Mouse (Mus musculus) thymus, adult 2 months (tissue): ENCODE results near the gene Stard5. TPM values are rescaled to one million over a fixed set of nuclear protein-coding genes. Genes with fewer than 3 reads are reported as not detected.

Experiments
- DNase-seq: peaks from one replicate; pipeline ENCODE4 v3.0.0; 2021
- H3K27ac ChIP-seq: fragments of 200-500 bp; 2 replicates; pipeline ENCODE4 v1.5.1; 2012; ENCODE audit warnings: low read length, control low read depth; ENCODE audit not compliant: control insufficient read depth, insufficient read depth
- H3K27me3 ChIP-seq: fragments of 200-500 bp; 2 replicates; pipeline ENCODE4 v1.6.1; 2012; ENCODE audit warnings: mild to moderate bottlenecking, low read length, moderate library complexity, mixed read lengths; ENCODE audit not compliant: control insufficient read depth, insufficient read depth
- H3K36me3 ChIP-seq: fragments of 200-500 bp; 2 replicates; pipeline ENCODE4 v1.6.1; 2012; ENCODE audit warnings: mild to moderate bottlenecking, low read length, moderate library complexity; ENCODE audit not compliant: control insufficient read depth, insufficient read depth
- H3K4me1 ChIP-seq: fragments of 200-500 bp; replicated peaks from 2 replicates; pipeline ENCODE4 v1.6.1; 2012; ENCODE audit warnings: low read length; ENCODE audit not compliant: control insufficient read depth, insufficient read depth
- H3K4me3 ChIP-seq: fragments of 200-500 bp; 2 replicates; pipeline ENCODE4 v1.5.1; 2012; ENCODE audit warnings: mild to moderate bottlenecking, low read length, control low read depth, moderate library complexity; ENCODE audit not compliant: control insufficient read depth, insufficient read depth
- CTCF ChIP-seq: fragments of 200-500 bp; IDR thresholded peaks from 2 replicates; pipeline ENCODE4 v1.5.1; 2012; ENCODE audit warnings: mild to moderate bottlenecking, control low read depth, low read length, moderate library complexity, borderline replicate concordance; ENCODE audit not compliant: control insufficient read depth, poor library complexity, insufficient read depth; ENCODE audit errors: extremely low read depth
- POLR2A ChIP-seq: fragments of 200-500 bp; IDR thresholded peaks from 2 replicates; pipeline ENCODE4 v1.6.1; 2012; ENCODE audit warnings: mild to moderate bottlenecking, low read length, control low read depth, moderate library complexity; ENCODE audit not compliant: control insufficient read depth, poor library complexity, insufficient read depth; ENCODE audit errors: extremely low read depth
- WGBS: fragments of 180-500 bp; shearing (Covaris S2); methylation state at CpG from one replicate; pipeline ENCODE4 v1.1.7; 2018; 5-methylcytosine and 5-hydroxymethylcytosine counted together
- polyA plus RNA-seq: library from polyadenylated mRNA; depleted of rRNA; stranded (reverse); fragments of >200 nt; gene quantifications from 2 replicates; pipeline ENCODE4 v1.2.3, GENCODE M21; 2012

The Stard5 gene
- polyA plus RNA-seq, 1 experiment, result 17.8 TPM

GRCm38 (mm10) chr7:83639084-83639483, 7.3 kb downstream of the Stard5 start:
- DNase-seq, result no peak
- TF ChIP-seq POLR2A (no peak), CTCF (no peak)
- Histone ChIP-seq H3K27ac (peak overlapping the region; percentile 0), H3K4me1 (peaks cover 10% of the 10 kb centered on the region), H3K27me3 (no peaks in the 10 kb centered on the region), H3K36me3 (peaks cover 25% of the 10 kb centered on the region), H3K4me3 (no peak overlapping the region)
- 19% methylated on average over 3 of the region's 3 CpGs for WGBS

GRCm38 (mm10) chr7:83640581-83640980, 8.8 kb downstream of the Stard5 start:
- H3K4me1 ChIP-seq, result peaks cover 10% of the 10 kb centered on the region
- no peak for DNase-seq
- no peak overlapping the region for H3K4me3 ChIP-seq
- WGBS, result 92% methylated on average over 5 of the region's 5 CpGs
- no peak overlapping the region for H3K27ac ChIP-seq
- no peaks in the 10 kb centered on the region for H3K27me3 ChIP-seq
- no peak for TF ChIP-seq CTCF
- TF ChIP-seq POLR2A, result no peak
- peaks cover 40% of the 10 kb centered on the region for H3K36me3 ChIP-seq

- H3K36me3 ChIP-seq, result peaks cover 46% of the 10 kb centered on the region
Measured at GRCm38 (mm10) chr7:83641163-83641562, 9.4 kb downstream of the Stard5 start.

GRCm38 (mm10) chr7:83643581-83643980, 11.8 kb downstream of the Stard5 start:
- WGBS, result 91% methylated on average over 6 of the region's 6 CpGs
- peaks cover 70% of the 10 kb centered on the region for H3K36me3 ChIP-seq

More at GRCm38 (mm10) chr7:83641163-83641562, 9.4 kb downstream of the Stard5 start:
- 88% methylated on average over 2 of the region's 2 CpGs for WGBS
- Histone ChIP-seq H3K27ac (no peak overlapping the region), H3K4me3 (no peak overlapping the region), H3K27me3 (no peaks in the 10 kb centered on the region), H3K4me1 (peaks cover 15% of the 10 kb centered on the region)
- TF ChIP-seq CTCF, result no peak
- no peak for TF ChIP-seq POLR2A
- DNase-seq, result no peak

GRCm38 (mm10) chr7:83644761-83645160, 13.0 kb downstream of the Stard5 start:
- no peak overlapping the region for H3K4me3 ChIP-seq
- H3K36me3 ChIP-seq, result peaks cover 82% of the 10 kb centered on the region
- TF ChIP-seq POLR2A (no peak), CTCF (no peak)
- H3K27me3 ChIP-seq, result no peaks in the 10 kb centered on the region
- H3K27ac ChIP-seq, result no peak overlapping the region
- peaks cover 29% of the 10 kb centered on the region for H3K4me1 ChIP-seq
- no peak for DNase-seq
- 93% methylated on average over 2 of the region's 2 CpGs for whole genome bisulfite sequencing

More at GRCm38 (mm10) chr7:83643581-83643980, 11.8 kb downstream of the Stard5 start:
- Histone ChIP-seq H3K27me3 (no peaks in the 10 kb centered on the region), H3K4me3 (no peak overlapping the region), H3K27ac (no peak overlapping the region), H3K4me1 (peaks cover 24% of the 10 kb centered on the region)
- no peak for DNase-seq
- TF ChIP-seq CTCF, result no peak
- no peak for TF ChIP-seq POLR2A

- TF ChIP-seq POLR2A (no peak), CTCF (no peak)
- WGBS, result 58% methylated on average over 5 of the region's 5 CpGs
- Histone ChIP-seq H3K4me1 (peaks cover 32% of the 10 kb centered on the region), H3K27ac (no peak overlapping the region), H3K36me3 (peaks cover 89% of the 10 kb centered on the region), H3K4me3 (no peak overlapping the region), H3K27me3 (no peaks in the 10 kb centered on the region)
- DNase-seq, result no peak
Measured at GRCm38 (mm10) chr7:83645476-83645875, 13.7 kb downstream of the Stard5 start.

- Histone ChIP-seq H3K36me3 (peaks cover 91% of the 10 kb centered on the region), H3K4me1 (peaks cover 42% of the 10 kb centered on the region), H3K27ac (no peak overlapping the region), H3K4me3 (peak overlapping the region; percentile 0; the same call in 1 of the 2 replicates), H3K27me3 (no peaks in the 10 kb centered on the region)
- WGBS, result 81% methylated on average over 7 of the region's 7 CpGs
- no peak for DNase-seq
- TF ChIP-seq POLR2A, result no peak
- TF ChIP-seq CTCF, result no peak
Measured at GRCm38 (mm10) chr7:83648807-83649206, 17.0 kb downstream of the Stard5 start.
